Mouse (Mus musculus) lung, postnatal 14 days (tissue): ENCODE data around the gene Olfr658.

Experiments
- DNase-seq: peaks from one replicate; pipeline ENCODE4 v3.0.0; 2021

Gene Olfr658

GRCm38 (mm10) chr7:104646841-104647482, at the start of gene Olfr658:
TSS of gene Olfr658 (minus strand) at chr7:104647305.
- DNase-seq = peak; percentile 5

- DNase-seq = no peak
Observed at GRCm38 (mm10) chr7:104686201-104686600, 39.1 kb upstream of the Olfr658 start, which contains the start of gene Olfr661. TSS of gene Olfr661 (plus strand) at chr7:104686501.

- no peak for DNase-seq
Observed at GRCm38 (mm10) chr7:104666453-104666852, 19.3 kb upstream of the Olfr658 start, which contains the start of gene Olfr659. TSS of gene Olfr659 (plus strand) at chr7:104666753.

- no peak for DNase-seq
Observed at GRCm38 (mm10) chr7:104624494-104624893, 22.6 kb downstream of the Olfr658 start, which contains the start of gene Olfr657. TSS of gene Olfr657 (plus strand) at chr7:104624794.

DNA sequence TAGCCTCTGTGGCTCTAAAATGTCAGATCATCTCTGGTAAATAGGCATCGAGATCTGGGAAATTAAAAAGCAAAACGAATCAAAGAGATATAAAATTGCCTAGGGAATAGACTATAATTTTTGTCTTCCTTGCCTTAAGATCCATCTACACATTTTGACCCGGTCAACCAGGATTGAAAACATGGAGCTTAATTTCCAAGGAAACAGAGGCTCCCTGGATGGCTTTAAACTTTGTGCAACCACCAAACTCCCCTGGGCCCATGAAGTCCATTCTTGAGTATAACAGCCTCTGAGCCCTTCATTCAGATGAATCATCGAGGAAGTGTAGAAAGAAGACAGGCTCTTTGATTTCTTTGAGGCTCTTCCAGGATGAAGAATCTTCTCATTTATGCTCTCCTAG, 33.5 kb downstream of the Olfr658 start, which contains the start of gene Olfr656:
Gene Olfr656 (plus strand): TSS at position 301 of the 400 bp plus-strand sequence.
- DNase-seq = no peak

DNA sequence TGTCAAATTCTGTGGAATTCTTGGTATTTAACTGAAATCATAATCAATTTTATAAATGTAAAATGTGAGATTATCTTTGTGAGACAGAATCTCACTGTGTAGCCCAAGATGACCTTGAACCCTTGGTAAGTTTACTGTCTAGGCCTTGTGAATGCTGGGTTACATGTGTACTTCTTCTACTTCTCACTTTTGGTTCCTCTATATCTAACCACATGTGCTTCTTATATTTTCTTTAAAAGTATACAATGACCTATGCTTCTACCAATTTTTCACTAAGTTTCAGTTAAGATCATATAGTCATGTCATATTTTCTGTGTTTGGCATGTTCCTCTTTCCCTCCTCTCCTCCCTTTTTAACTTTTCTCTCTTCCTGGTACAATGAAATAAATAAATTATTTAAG, 42.4 kb downstream of the Olfr658 start:
- DNase-seq = no peak

- DNase-seq = peak; percentile 14
Observed at GRCm38 (mm10) chr7:104603173-104603572, 43.9 kb downstream of the Olfr658 start.

DNA sequence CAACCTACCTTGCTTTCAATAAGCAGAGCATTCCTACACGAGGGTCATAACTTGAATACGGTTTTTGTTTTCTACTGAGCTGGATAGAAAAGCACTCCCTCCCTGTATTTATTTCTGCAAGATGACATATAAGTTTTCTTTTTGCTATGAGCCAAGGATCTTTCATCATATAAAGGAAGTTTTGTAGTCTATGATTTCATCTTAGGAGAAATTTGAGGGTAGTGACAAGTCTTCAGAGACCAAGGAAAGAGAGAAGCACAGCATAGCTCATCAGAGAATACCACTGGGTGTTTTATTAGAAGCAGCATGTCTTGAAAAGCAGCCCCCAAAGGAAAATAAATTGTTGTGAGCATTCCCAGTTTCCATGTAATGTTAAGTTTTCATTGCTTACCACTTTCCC, 45.4 kb downstream of the Olfr658 start, which contains the start of gene Olfr655:
Gene Olfr655 (minus strand): TSS at position 101 of the 400 bp plus-strand sequence.
- no peak for DNase-seq
